ENCODE assay signal across 8 mouse cellular contexts in genomic region chr9:82976219-82976618, GRCm38 (mm10). TPM values are rescaled to one million over a fixed set of nuclear protein-coding genes. Genes with fewer than 3 reads are reported as not detected.
DNase-seq lines count a peak whose midpoint lies in the region; ATAC-seq and TF ChIP-seq lines count a peak whose summit lies in the region.

No protein-coding gene starts in this region.

- no peak for DNase-seq in kidney, postnatal 0 days (ENCODE audit: low spot score)
- DNase-seq in kidney, postnatal 14 days = no peak
- no peak for DNase-seq in hindbrain, embryonic 14.5 days (ENCODE audit: low spot score)
- no peak for DNase-seq in gastrocnemius, adult 8-10 months (ENCODE audit: low spot score in 2 of 2)
- DNase-seq in left cerebral cortex, postnatal 25 days (ENCODE audit: low spot score in 2 of 2) = no peak
- DNase-seq in frontal cortex, postnatal 36 days (ENCODE audit: low spot score in 2 of 2) = no peak

- no peak for ATAC-seq in kidney, postnatal 0 days (replicated peaks; ENCODE audit: low FRiP score, low read depth)
- no peak for ATAC-seq in hindbrain, embryonic 14.5 days (ENCODE audit: low FRiP score)
- no peak for ATAC-seq in midbrain, embryonic 16.5 days

- H3K9me3 ChIP-seq in kidney, postnatal 0 days (replicated peaks; ENCODE audit: low read length) = no peaks in the 10 kb centered on the region
- no peaks in the 10 kb centered on the region for H3K9me3 ChIP-seq in hindbrain, embryonic 14.5 days (ENCODE audit: control insufficient read depth, low read length)
- no peaks in the 10 kb centered on the region for H3K9me3 ChIP-seq in midbrain, embryonic 16.5 days (replicated peaks; ENCODE audit: control insufficient read depth, low read length, poor library complexity, severe bottlenecking)

- no peak for TF ChIP-seq POLR2A in cortical plate, adult 2 months (IDR thresholded peaks at IDR 0.05; ENCODE audit: extremely low read depth, insufficient read depth, low read length)

- H3K9ac ChIP-seq in kidney, postnatal 0 days (ENCODE audit: low read depth, low read length) = peak overlapping the region; percentile 88; the same call in 1 of the 2 replicates
- peak overlapping the region; percentile 97 for H3K9ac ChIP-seq in hindbrain, embryonic 14.5 days
- H3K9ac ChIP-seq in midbrain, embryonic 16.5 days (ENCODE audit: low read depth, low read length) = peak overlapping the region; percentile 96; the same call in 1 of the 2 replicates

- peak overlapping the region; percentile 95 for H3K4me3 ChIP-seq in kidney, postnatal 0 days (replicated peaks; ENCODE audit: low read depth, low read length)
- H3K4me3 ChIP-seq in cortical plate, adult 2 months (ENCODE audit: insufficient read depth, low read length) = peak overlapping the region; percentile 67; the same call in 1 of the 2 replicates
- H3K4me3 ChIP-seq in hindbrain, embryonic 14.5 days (replicated peaks; ENCODE audit: low read length) = peak overlapping the region; percentile 63
- H3K4me3 ChIP-seq in midbrain, embryonic 16.5 days (ENCODE audit: low read depth, low read length) = peak overlapping the region; percentile 82

- no peaks in the 10 kb centered on the region for H3K36me3 ChIP-seq in kidney, postnatal 0 days (ENCODE audit: insufficient read depth, low read length)
- H3K36me3 ChIP-seq in hindbrain, embryonic 14.5 days (replicated peaks; ENCODE audit: control insufficient read depth, insufficient read depth) = no peaks in the 10 kb centered on the region
- no peaks in the 10 kb centered on the region for H3K36me3 ChIP-seq in midbrain, embryonic 16.5 days (ENCODE audit: control insufficient read depth, insufficient read depth, low read length)

- H3K27ac ChIP-seq in kidney, postnatal 0 days = peak overlapping the region; percentile 100
- H3K27ac ChIP-seq in cortical plate, adult 2 months (ENCODE audit: insufficient read depth, low read length) = peak overlapping the region; percentile 83; the same call in 1 of the 2 replicates
- peak overlapping the region; percentile 100 for H3K27ac ChIP-seq in hindbrain, embryonic 14.5 days
- peak overlapping the region; percentile 100 for H3K27ac ChIP-seq in midbrain, embryonic 16.5 days (ENCODE audit: low read length)

- TF ChIP-seq CTCF in kidney, postnatal 0 days (IDR thresholded peaks at IDR 0.05; ENCODE audit: low read depth) = no peak
- no peak for TF ChIP-seq CTCF in cortical plate, adult 2 months (IDR thresholded peaks at IDR 0.05; ENCODE audit: extremely low read depth, insufficient read depth, low read length)

- intact Hi-C loops in left cerebral cortex, postnatal 25 days (cut with DNase I) = loop anchor here (5.0 kb wide), 3 partner anchors 396 to 621 kb away; no protein-coding TSS in a partner anchor

- under 1% methylated on average over 9 of the region's 9 CpGs for WGBS in kidney, postnatal 0 days
- WGBS in hindbrain, embryonic 14.5 days = 2% methylated on average over 9 of the region's 9 CpGs
- WGBS in midbrain, embryonic 16.5 days = 2% methylated on average over 9 of the region's 9 CpGs

- no peaks in the 10 kb centered on the region for H3K27me3 ChIP-seq in kidney, postnatal 0 days (ENCODE audit: insufficient read depth, low read length)
- H3K27me3 ChIP-seq in hindbrain, embryonic 14.5 days (ENCODE audit: control insufficient read depth, insufficient read depth, low read length) = no peaks in the 10 kb centered on the region
- H3K27me3 ChIP-seq in midbrain, embryonic 16.5 days (ENCODE audit: control insufficient read depth, insufficient read depth, low read depth, low read length) = no peaks in the 10 kb centered on the region

- H3K4me2 ChIP-seq in kidney, postnatal 0 days (ENCODE audit: low read length) = peak overlapping the region; percentile 69
- H3K4me2 ChIP-seq in hindbrain, embryonic 14.5 days (replicated peaks) = peak overlapping the region; percentile 87
- H3K4me2 ChIP-seq in midbrain, embryonic 16.5 days (ENCODE audit: low read length) = peak overlapping the region; percentile 61

- 0 out of 2 replicates have a peak, but pooled peaks cover 5% of the 10 kb centered on the region for H3K4me1 ChIP-seq in kidney, postnatal 0 days (replicated peaks; ENCODE audit: insufficient read depth, low read length)
- peaks cover 3% of the 10 kb centered on the region; the same call in 1 of the 2 replicates for H3K4me1 ChIP-seq in cortical plate, adult 2 months (ENCODE audit: control insufficient read depth, insufficient read depth, low read length)
- peaks cover 19% of the 10 kb centered on the region for H3K4me1 ChIP-seq in hindbrain, embryonic 14.5 days (replicated peaks; ENCODE audit: control insufficient read depth, insufficient read depth, low read length)
- peaks cover 18% of the 10 kb centered on the region for H3K4me1 ChIP-seq in midbrain, embryonic 16.5 days (ENCODE audit: control insufficient read depth, insufficient read depth, low read length)

RNA-seq across cellular contexts. Expression of gene Phip, which starts 0.9 kb away (rescaled TPM):
- polyA plus RNA-seq in kidney, postnatal 0 days (2015; fragmentation: Nextera tagmentation; extraction: Ambion mirVana) = 49.6 and 54.4 TPM in 2 replicates
- polyA plus RNA-seq in cortical plate, adult 2 months (2012; rRNA removed) = 14.8 and 15.6 TPM in 2 replicates
- polyA plus RNA-seq in hindbrain, embryonic 14.5 days (2014; fragmentation: Nextera tagmentation; extraction: Ambion mirVana) = 81.1 and 81.3 TPM in 2 replicates
- polyA plus RNA-seq in midbrain, embryonic 16.5 days (2015; fragmentation: Nextera tagmentation; extraction: Ambion mirVana) = 91.2 and 116 TPM in 2 replicates
- 10 to 100 TPM; 21.4 to 30.8 (median 24.2) TPM for total RNA-seq in gastrocnemius, adult 8-10 months (2022)
- 10 to 100 TPM; 67.2 to 80.6 TPM for total RNA-seq in left cerebral cortex, postnatal 25 days (2021)
